Mouse (Mus musculus): ENCODE data around the gene Snx25. TPM values are rescaled to one million over a fixed set of nuclear protein-coding genes. Genes with fewer than 3 reads are reported as not detected.
A peak's percentile ranks its signal among the peaks of the same experiment; 100 is the strongest.

Snx25 gene
- total and polyA plus RNA-seq, 2 experiments from 2014 or later, result 8.4 to 36.9 TPM

- no peak for DNase-seq (ENCODE audit: low spot score)
- Histone ChIP-seq H3K4me1 (ENCODE audit: insufficient read depth, low read length) (no peaks in the 10 kb centered on the region), H3K27me3 (ENCODE audit: insufficient read depth, low read length) (no peaks in the 10 kb centered on the region), H3K9ac (replicated peaks; ENCODE audit: low read length) (no peak overlapping the region), H3K27ac (no peak overlapping the region), H3K4me3 (ENCODE audit: low read length) (no peak overlapping the region), H3K4me2 (ENCODE audit: low read depth, low read length) (no peak overlapping the region), H3K36me3 (ENCODE audit: insufficient read depth, low read length) (no peaks in the 10 kb centered on the region), H3K9me3 (ENCODE audit: low read length) (no peaks in the 10 kb centered on the region)
- TF ChIP-seq CTCF (IDR thresholded peaks at IDR 0.05; ENCODE audit: low read depth), result no peak
- ATAC-seq, result no peak
- WGBS, result 88% methylated on average over 9 of the region's 9 CpGs
These were observed 129.8 kb downstream of the Snx25 start for GRCm38 (mm10) chr8:46022203-46022602.

DNA sequence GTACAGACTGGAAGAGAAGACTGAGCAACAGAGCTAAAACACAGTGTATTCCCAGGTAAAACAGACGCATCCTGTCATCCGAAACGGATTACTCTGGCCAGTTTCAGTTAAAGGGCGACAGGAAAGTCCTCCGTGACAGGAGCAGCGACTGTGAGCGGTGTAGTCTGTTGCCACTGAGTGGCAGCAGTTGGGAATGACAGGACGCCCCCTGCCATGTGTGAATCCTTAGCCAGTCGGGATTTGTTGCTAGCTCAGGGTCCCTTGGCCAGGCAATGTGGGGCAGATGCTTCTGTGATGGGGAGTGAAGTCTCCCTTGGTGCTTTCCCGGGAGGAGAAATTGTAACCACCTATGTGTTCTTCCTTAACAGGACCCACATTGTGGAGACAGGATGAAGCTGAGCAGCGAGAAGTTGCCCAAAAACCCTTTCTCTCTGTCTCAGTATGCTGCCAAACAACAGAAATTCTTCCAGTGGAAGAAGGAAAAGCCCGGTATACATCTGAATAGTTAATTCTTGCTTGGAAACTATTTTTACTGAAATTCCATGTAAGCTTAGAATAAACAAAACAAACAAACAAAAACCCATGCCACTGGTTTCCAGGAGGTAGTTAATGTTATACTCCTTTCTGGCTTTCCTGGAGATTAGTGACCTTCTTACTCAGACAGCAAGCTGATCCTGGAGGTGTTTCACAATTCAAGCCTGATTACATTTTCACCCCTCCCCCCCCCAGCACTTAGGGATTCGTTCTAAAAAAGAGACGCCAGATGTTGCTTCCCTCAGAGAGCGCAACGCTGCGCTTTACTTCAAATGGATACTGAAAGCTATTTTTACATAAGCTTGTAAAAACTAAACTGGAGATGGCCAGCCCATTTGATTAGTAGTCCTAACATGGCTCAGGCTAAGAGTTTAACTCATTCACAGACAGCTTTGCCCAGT is 140.9 kb downstream of the Snx25 start:
- H3K9me3 ChIP-seq (ENCODE audit: low read length), result no peaks in the 10 kb centered on the region
- DNase-seq (ENCODE audit: low spot score) (peak; percentile 59), ATAC-seq (peak; percentile 66)
- no peaks in the 10 kb centered on the region for H3K27me3 ChIP-seq (ENCODE audit: insufficient read depth, low read length)
- 0 out of 2 replicates have a peak overlapping the region, but pooled peaks have one; percentile 3 for H3K4me3 ChIP-seq (ENCODE audit: low read length)
- no peaks in the 10 kb centered on the region for H3K4me1 ChIP-seq (ENCODE audit: insufficient read depth, low read length)
- no peaks in the 10 kb centered on the region for H3K36me3 ChIP-seq (ENCODE audit: insufficient read depth, low read length)
- 0 out of 2 replicates have a peak overlapping the region, but pooled peaks have one; percentile 24 for H3K9ac ChIP-seq (replicated peaks; ENCODE audit: low read length)
- H3K4me2 ChIP-seq (ENCODE audit: low read depth, low read length), result peak overlapping the region; percentile 43
- 20% methylated on average over 17 of the region's 17 CpGs for WGBS
- H3K27ac ChIP-seq, result 0 out of 2 replicates have a peak overlapping the region, but pooled peaks have one; percentile 36
- TF ChIP-seq CTCF (IDR thresholded peaks at IDR 0.05; ENCODE audit: low read depth), result peak; percentile 71

DNA sequence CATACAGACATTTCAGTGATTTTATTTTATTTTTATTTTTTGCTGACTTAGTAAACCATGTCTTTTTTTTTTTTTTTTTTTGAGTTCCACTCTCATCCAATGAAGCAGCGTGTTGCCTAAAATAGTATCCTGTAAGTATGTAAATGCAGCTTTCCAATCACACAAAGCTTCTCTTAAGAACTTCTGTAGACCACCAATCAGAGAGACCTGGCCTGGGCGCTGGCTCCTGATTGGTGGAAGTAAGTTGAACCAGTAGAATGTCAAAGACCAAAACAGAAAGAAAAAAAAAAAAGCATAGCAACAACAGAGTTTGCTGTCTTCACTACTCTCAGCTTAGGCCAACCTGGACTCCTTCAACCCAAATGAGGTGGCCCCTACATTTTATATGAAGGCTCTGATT is 141.7 kb downstream of the Snx25 start:
- Histone ChIP-seq H3K36me3 (ENCODE audit: insufficient read depth, low read length) (no peaks in the 10 kb centered on the region), H3K27ac (0 out of 2 replicates have a peak overlapping the region, but pooled peaks have one; percentile 36), H3K4me3 (ENCODE audit: low read length) (0 out of 2 replicates have a peak overlapping the region, but pooled peaks have one; percentile 3), H3K9ac (replicated peaks; ENCODE audit: low read length) (no peak overlapping the region), H3K4me2 (ENCODE audit: low read depth, low read length) (peak overlapping the region; percentile 43), H3K9me3 (ENCODE audit: low read length) (no peaks in the 10 kb centered on the region), H3K4me1 (ENCODE audit: insufficient read depth, low read length) (no peaks in the 10 kb centered on the region), H3K27me3 (ENCODE audit: insufficient read depth, low read length) (no peaks in the 10 kb centered on the region)
- no peak for TF ChIP-seq CTCF (IDR thresholded peaks at IDR 0.05; ENCODE audit: low read depth)
- WGBS, result 55% methylated on average over 2 of the region's 2 CpGs
- DNase-seq (ENCODE audit: low spot score), result peak; percentile 27
- peak; percentile 56 for ATAC-seq

DNA sequence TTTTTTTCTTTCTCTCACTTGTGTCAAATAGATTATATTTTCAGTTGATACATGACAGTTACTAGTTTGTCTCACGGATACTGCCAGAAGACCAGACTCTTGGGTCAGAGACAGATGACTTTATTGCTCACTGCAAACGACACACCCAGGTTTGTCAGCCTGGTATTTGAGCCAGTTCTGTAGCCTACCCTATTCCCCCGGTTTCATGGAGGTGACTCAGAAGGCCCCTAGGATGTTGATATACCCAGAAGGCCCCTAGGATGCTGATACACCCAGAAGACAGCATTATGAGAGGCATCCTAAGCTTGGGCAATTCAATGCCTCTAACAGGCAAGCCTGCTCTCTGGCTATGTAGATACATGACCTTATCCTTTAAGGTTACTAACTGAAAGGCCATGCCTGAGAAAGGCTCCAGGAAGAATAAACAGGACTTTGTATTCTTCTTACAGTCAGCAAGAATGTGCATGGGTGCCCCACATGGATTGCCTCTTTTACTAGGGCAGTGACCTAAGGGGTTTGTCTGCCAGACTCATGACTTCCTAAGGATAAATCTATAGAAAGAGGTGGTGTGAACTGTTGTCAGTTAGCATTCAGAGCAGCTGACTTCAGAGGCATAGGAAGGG is 144.8 kb downstream of the Snx25 start:
- Histone ChIP-seq H3K4me2 (ENCODE audit: low read depth, low read length) (no peak overlapping the region), H3K9ac (replicated peaks; ENCODE audit: low read length) (no peak overlapping the region), H3K4me3 (ENCODE audit: low read length) (no peak overlapping the region), H3K27me3 (ENCODE audit: insufficient read depth, low read length) (no peaks in the 10 kb centered on the region), H3K4me1 (ENCODE audit: insufficient read depth, low read length) (no peaks in the 10 kb centered on the region), H3K27ac (no peak overlapping the region), H3K36me3 (ENCODE audit: insufficient read depth, low read length) (no peaks in the 10 kb centered on the region), H3K9me3 (ENCODE audit: low read length) (no peaks in the 10 kb centered on the region)
- no peak for TF ChIP-seq CTCF (IDR thresholded peaks at IDR 0.05; ENCODE audit: low read depth)
- ATAC-seq, result no peak
- DNase-seq (ENCODE audit: low spot score), result no peak
- WGBS, result 82% methylated on average over 3 of the region's 3 CpGs

GRCm38 (mm10) chr8:46005596-46005995 is 146.4 kb downstream of the Snx25 start, which contains the start of gene Ankrd37:
Ankrd37 (minus strand) TSS chr8:46005707.
- Histone ChIP-seq H3K27me3 (ENCODE audit: insufficient read depth, low read length) (no peaks in the 10 kb centered on the region), H3K9me3 (ENCODE audit: low read length) (no peaks in the 10 kb centered on the region), H3K4me1 (ENCODE audit: insufficient read depth, low read length) (peaks cover under 1% of the 10 kb centered on the region; the same call in 1 of the 2 replicates), H3K36me3 (ENCODE audit: insufficient read depth, low read length) (no peaks in the 10 kb centered on the region), H3K9ac (replicated peaks; ENCODE audit: low read length) (no peak within 1 kb of the TSS), H3K27ac (no peak within 1 kb of the TSS), H3K4me2 (ENCODE audit: low read depth, low read length) (no peak within 1 kb of the TSS), H3K4me3 (ENCODE audit: low read length) (no peak within 1 kb of the TSS)
- ATAC-seq, result no peak
- TF ChIP-seq CTCF (IDR thresholded peaks at IDR 0.05; ENCODE audit: low read depth), result no peak
- DNase-seq (ENCODE audit: low spot score), result no peak
- WGBS, result 72% methylated on average over 4 of the region's 4 CpGs

- H3K4me1 ChIP-seq (ENCODE audit: insufficient read depth, low read length), result peaks cover 5% of the 10 kb centered on the region; the same call in 1 of the 2 replicates
- H3K36me3 ChIP-seq (ENCODE audit: insufficient read depth, low read length), result peaks cover 19% of the 10 kb centered on the region; the same call in 1 of the 2 replicates
- WGBS, result 2% methylated on average over 55 of the region's 55 CpGs
These were observed 151.9 kb downstream of the Snx25 start for GRCm38 (mm10) chr8:45999784-46000705.

More at GRCm38 (mm10) chr8:45999784-46000705, 151.9 kb downstream of the Snx25 start:
- Histone ChIP-seq H3K27me3 (ENCODE audit: insufficient read depth, low read length) (no peaks in the 10 kb centered on the region), H3K4me3 (ENCODE audit: low read length) (peak overlapping the region; percentile 53), H3K9me3 (ENCODE audit: low read length) (no peaks in the 10 kb centered on the region), H3K27ac (peak overlapping the region; percentile 99), H3K4me2 (ENCODE audit: low read depth, low read length) (peak overlapping the region; percentile 86), H3K9ac (replicated peaks; ENCODE audit: low read length) (peak overlapping the region; percentile 91)
- no peak for TF ChIP-seq CTCF (IDR thresholded peaks at IDR 0.05; ENCODE audit: low read depth)
- ATAC-seq, result peak; percentile 99
- peak; percentile 98 for DNase-seq (ENCODE audit: low spot score)

Measured in hindbrain, postnatal 0 days (tissue).